Mouse (Mus musculus) adipocyte (in vitro differentiated cells): Measurements from ENCODE around the gene C1qtnf9.

Experiments used
- DNase-seq: peaks from one replicate; pipeline ENCODE4 v3.0.0-alpha.2; 2016; ENCODE audit warnings: low spot score

Gene C1qtnf9

DNA sequence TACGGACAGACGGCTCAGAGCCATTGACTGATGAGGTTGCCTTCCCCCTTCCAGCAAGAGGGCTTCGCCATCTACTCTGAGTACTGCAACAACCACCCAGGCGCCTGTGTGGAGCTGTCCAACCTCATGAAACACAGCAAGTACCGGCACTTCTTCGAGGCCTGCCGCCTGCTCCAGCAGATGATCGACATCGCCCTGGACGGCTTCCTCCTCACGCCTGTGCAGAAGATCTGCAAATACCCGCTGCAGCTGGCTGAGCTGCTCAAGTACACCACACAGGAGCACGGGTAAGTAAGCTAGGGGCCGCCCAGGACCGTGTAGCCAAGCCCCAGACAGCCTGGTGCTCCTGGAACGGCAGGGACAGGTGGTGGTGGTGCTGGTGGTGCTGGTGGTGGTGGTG, 16.4 kb upstream of the C1qtnf9 start:
- no peak for DNase-seq

DNA sequence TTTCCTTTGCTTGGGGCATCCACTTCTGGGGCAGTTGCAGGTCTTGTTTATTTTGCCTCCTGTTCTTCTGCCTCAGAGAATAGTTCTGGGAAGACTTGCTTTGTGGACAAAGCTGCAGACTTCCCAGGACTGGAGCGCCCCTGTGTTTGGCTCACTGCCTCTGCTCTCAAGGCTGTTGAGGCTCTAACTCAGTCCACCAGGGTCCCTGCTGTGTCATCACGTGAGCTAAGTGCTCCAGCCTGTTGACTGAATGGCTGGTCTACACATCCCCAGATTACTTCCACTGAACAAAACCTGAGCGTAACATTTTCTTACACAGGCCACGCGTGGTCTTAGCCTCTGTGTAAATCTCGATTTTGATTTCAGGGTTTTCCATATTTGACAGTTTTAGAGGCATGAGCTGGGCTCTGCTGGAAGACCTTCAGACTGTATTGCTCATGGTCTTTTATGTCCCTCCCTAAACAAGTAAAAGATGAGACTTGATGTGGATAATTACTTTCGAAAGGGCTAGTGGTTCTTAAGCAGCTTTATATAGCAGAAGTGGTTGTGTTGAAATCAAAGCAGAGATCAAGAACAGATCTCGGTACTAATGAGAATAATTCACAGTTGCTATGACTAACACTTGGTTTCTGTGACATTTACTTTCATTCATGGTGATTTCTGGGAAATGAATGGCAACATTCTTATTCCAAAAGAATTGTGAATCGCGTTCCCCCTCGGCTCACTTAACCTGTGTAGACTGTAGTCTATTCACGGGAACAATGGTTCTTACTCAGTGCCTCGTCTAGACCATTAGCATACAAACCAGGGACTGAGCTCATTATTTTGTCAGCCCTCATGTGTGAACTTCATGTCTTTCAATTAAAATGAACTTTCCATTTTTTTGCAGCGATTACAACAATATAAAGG, 14.8 kb upstream of the C1qtnf9 start:
- DNase-seq: no peak

DNA sequence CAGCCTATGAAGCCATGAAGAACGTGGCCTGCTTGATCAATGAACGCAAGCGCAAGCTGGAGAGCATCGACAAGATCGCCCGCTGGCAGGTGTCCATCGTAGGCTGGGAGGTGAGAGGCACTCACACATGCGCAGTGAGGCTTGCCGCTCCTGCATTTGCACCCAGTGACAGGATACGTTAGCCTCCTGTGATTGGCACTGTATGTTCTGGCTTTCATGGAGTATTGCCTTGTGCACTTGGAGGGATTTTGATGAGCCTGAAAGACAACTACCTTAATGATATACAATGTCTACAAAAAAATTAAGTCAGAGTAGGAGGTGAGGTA, 14.2 kb upstream of the C1qtnf9 start:
- DNase-seq: no peak

DNA sequence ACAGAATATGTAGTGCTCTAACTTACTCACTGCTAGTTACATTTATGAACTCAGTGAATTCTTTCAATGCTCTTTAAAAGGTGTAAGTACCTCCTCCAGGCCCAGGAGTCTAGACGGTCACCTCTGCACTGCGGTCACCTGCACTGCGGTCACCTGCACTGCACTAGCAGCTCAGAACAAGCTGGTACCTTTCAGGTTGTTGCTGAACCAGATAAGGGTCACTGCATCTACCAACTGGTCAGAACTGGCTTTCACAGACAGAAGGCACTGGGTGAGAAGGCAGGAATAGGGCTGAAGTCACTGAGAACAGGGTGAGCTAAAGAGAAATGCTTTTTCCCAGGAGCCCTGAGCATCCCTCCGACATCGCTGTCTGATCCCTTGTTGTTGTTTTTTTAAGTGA, 13.3 kb upstream of the C1qtnf9 start:
- DNase-seq: no peak

DNA sequence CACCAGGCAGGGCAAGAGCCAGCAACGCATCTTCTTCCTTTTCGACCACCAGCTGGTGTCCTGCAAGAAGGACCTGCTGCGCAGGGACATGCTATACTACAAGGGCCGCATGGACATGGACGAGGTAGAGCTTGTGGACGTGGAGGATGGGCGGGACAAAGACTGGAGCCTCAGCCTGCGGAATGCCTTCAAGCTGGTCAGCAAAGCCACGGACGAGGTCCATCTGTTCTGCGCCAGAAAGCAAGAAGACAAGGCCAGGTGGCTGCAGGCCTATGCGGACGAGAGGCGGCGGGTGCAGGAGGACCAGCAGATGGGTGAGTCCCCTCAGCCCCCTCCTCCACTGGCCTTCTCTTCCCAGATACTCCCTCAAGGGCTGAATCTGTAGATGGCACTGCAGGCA, 11.7 kb upstream of the C1qtnf9 start:
- no peak for DNase-seq

DNA sequence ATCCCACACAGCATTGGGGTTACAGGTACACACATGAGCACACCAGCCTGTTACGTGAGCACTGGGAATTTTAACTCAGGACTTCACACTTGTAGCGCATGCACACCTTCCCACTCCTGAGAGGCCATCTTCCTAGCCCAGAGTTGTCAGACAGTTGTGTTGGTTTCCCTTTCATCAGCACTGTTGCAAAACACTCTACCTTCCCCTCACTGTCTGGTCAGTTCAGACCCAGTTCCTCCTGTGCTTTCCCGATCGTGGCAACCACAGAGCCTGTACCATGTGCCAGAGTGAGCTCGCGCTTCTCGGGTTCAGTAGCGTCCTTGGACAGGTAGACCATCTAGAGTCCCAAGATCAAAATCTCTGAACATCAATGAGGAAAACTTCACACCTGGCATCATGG, 10.7 kb upstream of the C1qtnf9 start:
- no peak for DNase-seq

DNA sequence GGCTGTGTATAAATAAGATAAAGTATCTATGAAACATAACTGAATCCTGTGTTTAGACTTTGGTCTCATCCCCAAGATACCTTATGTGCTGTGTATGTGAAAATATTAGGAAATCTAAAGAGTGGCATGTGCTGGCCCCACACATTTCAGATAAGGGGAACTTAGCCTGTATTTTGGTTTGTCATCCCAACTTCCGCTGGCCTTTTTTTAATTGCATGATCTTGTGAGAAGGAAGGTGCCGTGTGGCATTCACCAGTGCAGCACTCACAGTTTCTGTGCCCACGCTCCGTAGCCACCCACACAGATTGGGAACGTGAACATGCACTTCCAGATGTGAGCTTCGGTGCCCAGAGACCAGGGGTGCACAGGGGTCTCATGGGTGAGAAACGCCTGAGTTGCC, 10.2 kb upstream of the C1qtnf9 start:
- DNase-seq: no peak

DNA sequence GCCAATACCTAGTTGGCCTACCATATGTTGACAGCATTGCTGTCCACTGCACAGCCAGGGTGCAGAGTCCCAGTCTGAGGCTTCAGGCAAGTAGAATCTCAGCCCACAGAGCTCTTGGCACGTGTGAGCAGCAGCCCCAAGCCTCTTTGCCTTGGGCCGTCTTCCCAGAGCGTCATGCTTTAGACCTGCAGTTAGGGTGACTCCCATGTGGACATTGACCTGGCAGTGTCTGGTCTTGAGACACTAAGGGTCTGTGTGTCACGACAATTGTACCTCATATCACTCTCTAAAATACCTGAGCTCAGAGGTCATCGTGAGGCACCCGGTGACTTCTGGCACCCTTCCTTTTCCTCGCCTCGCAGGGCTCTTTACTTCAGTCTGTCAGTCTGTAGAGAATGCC, 8.8 kb upstream of the C1qtnf9 start:
- DNase-seq: no peak

DNA sequence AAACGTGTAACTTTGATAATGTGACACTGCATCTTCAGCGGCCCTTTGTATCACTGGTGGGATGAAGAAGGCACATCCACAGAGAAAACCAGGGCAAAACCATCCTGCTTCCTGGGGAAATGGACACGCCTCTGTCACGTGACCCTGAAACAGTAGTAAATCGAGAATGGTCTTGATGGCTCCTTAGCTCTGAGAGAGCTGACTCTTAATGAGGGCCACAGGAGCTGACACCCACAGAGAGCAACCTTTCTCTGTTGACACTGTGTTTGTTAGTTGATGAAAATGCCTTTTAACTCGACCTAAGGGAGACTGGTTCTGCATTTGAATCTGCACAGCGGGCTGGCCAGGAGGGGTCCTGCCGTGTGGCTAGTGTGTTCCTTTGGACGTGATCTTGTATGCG, 6.1 kb upstream of the C1qtnf9 start:
- DNase-seq: no peak

DNA sequence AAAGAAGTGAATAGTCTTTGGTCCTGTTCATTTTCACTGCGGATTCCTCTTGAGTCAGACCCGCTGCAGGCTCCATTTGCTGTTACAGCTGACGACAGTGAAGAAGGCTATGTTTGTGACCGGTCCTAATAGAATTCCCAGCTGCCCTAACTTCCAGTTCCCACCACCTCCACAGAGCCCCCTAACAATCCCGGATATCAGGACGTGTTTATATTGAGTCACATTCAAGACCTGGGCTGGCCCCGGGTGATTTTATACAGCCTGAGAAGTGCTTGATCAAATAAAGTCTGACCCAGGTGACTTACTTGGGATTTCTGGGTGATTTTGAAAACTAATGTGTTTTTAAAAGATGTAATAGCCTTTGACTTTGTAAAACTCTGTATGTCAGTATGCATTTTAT, 5.2 kb upstream of the C1qtnf9 start:
- no peak for DNase-seq

DNA sequence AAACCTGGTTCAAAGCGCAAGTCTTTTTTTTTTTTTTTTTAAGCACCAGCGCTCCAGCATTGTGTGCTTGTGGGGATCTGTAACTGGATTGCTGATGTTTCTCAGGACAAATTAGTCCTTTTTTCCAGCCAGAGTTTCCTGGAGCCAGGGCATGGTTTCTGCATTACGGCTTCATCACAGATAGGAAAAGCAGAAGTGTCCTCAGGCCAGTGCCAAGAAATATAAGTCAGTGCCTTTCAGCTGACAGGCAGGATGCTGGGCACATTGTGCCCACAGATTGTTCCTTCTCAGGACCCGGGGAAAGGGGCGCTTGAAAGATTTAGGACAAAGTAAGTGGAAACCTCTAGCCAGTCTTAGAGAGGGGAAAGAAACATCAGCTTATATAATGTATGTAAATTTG, 4.2 kb upstream of the C1qtnf9 start:
- DNase-seq: no peak

DNA sequence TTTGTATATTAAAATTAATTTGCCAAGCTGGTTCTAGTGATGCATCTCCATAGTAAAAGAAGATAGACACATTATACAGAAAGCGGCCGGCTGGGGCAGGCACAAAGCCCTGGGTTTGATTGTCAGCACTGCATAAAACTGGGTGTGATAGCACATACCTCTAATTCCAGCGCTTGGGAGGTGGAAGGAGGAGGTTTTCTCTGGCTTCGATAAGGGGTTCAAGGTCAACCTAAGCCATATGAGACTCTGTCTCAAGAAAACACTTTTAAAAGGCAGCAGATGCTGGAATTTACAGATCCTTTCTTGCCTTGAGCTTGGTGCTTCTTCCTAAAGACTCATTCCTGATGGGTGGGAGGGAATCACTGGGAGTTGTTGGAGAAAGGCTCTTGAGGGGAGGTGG, 3.4 kb upstream of the C1qtnf9 start:
- DNase-seq: no peak

DNA sequence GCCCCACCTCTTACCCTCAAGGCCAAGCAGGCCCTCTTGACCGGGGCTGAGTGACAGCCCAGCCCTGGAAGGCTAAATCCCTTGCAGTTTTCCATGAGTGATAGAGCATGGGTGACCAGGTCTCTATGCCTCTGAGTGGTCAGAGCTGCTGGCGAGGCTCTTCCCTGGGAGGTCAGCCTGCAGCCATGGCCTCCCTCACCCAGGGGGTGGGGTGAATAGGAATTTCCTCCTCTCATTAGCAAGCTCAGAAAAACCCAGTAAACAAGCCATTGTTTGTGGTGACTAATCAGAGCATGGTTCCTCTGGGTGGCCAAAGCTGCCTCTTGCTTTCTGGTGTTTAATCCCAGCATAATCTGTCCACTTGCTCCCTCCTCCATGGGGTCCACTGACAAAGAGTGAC, 2.9 kb upstream of the C1qtnf9 start:
- no peak for DNase-seq

DNA sequence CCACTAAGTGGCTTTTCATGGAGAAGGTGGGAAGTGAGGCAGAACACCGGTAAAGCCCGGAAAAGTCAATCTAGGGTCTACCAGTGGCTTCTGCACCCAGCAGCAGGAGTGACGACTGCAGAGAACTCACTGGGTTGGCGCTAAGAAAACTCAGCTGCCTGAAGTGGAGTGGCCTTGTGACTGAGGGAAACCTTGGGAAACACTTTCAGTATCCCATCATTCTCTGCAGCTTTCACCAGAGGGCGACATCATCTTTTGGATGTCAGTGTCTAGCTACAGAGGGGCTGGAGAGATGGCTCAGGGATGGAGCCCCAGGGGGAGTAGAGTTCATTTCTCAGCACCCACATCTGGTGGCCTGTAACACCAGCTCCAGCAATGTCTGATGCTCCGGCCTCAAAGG, 1.4 kb downstream of the C1qtnf9 start:
- no peak for DNase-seq

DNA sequence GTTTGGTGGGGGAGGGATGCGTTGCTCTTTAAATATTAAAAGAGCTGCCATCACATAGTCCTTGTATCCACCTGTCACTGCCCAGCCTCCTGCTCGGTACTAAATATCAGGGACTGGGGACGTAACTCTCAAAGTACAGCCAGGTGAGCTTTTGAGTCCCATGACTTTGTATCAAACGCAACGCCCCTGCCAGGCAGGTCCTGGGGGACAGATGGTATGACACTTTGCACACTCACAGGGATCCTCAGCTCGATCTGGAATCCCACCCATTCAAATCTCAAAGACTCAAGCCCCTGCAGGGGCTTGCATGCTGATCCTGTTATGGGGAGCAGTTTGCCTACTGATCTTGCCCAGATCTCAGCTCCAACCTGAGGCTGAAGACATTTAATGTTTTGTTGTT, 2.7 kb downstream of the C1qtnf9 start:
- no peak for DNase-seq

DNA sequence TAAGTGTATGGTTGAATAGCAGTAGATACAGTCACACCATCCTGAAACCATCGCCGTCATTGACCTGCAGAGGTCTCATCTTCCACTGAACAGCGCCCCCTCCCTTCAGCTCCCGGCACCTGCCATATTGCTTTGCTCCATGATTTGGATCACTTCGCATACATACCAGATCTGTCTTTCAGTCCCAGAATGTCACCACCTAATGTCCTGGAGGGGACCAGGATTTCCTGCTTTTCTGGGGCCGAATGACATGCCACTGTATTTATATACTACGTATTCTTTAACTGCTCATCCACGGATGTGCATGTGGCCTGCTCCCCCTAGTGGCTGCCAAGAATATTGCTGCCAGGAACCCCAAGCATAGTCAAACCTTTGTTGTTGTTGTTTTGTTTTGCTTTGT, 3.1 kb downstream of the C1qtnf9 start:
- peak; percentile 49 for DNase-seq

DNA sequence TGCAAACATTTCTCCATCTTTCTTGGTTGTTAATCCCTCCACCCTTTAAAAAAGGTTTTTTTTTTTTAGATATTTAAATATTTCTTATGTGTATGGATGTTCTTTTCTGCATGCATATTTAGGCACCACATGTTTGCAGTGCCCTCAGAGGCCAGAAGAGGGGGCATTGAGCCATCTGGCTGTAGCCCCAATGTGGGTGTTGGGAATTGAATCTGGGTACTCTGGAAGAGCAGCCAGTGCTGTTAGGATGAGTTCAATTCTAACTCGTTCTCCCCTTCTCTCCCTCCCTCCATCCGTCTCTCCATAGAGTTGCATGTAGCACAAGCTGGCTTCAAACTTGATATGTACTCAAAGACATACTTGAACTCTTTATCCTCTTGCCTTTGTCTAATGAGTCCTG, 5.5 kb downstream of the C1qtnf9 start:
- DNase-seq: no peak

DNA sequence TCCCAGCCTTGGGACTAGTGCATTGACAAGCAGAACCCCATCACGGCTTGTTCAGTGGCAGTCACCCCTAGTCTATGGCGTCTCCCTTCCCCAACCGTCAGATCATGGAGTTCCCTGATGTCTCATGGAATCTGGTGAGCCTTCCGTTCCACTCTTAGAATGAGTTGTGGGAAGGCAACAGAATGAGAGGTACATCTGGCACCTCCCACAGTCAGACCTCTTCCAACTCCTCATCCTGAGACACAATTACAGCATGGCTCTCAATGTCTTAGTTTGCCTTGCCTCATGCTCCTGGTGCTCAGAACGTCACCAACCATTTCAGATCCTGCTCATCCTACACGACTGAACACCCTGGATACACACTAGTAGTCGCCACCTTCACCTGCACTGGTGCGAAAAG, 8.6 kb downstream of the C1qtnf9 start:
- no peak for DNase-seq

DNA sequence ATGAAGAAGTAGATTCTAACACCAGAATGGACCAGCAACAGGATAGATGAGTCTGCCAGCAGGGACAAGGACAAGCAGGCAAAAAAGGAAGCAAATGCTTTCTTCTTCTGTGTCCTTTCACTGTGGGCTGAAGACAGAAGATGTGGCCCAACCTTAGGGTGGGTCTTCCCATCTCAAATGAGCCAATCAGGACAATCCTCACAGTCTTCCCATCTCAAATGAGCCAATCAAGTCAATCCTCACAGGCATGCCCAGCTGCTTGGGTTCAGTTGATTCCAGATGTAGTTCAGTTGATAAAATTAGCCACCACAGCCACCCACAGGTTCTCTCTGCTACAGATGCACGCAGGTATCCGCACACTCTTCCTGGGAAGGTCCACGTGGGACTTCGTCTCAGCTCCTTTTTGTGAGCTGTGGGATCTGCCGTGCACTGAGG, 9.6 kb downstream of the C1qtnf9 start:
- no peak for DNase-seq

DNA sequence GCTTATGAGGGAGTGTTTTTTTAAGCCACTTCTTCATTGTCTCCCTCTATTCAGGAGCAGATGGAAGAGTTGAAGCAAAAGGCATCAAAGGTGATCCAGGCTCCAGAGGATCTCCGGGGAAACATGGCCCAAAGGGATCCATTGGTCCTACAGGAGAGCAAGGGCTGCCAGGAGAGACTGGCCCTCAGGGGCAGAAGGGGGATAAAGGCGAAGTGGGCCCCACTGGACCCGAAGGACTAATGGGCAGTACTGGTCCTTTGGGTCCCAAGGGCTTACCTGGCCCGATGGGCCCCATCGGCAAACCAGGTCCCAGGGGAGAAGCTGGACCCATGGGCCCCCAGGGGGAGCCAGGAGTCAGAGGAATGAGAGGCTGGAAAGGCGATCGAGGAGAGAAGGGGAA, 11.3 kb downstream of the C1qtnf9 start:
- no peak for DNase-seq

DNA sequence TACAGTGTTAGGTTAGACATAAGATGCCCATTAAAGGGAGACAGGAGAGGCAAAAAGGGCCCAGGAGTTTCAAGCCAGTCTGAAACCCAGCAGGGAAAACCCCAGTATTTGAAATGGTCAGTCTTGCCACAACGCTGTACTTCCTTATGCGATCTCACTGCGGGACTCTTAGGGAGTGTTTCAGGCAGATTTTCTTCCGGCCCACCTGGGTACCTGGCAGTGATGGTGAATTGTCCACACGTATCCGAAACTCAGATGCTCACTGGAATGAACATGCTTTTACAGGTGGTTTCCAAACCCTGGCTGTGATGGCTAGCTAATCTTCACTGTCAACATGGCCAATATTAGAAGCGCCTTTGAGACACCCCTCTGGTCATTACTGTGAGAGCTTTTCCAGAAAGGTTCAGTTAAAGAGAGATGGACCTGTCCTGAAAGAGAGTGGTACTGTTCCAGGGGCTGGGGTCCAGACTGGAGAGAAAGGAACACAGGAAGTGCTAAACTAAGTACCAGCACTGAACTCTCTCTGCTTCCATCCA, 14.3 kb downstream of the C1qtnf9 start:
- DNase-seq: no peak

DNA sequence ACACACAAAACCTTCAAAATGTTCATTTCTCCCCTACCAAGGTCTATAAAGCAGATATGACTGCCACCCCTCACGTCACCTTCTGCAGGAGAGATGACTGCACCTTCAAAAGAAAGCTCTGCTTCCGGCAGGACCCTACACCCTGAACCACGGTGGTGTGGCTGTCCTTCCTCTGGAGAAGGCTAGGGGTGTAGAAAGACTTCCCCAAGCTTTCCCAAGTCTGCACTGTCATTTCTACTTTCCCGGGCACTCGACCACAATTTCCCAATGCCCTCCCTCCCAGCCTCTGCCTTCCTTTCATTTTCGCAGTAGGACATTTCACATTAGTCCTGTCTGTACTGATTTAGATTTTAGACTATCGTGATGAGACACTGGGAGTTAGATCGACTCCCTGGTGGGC, 15.3 kb downstream of the C1qtnf9 start:
- DNase-seq: peak; percentile 20

DNA sequence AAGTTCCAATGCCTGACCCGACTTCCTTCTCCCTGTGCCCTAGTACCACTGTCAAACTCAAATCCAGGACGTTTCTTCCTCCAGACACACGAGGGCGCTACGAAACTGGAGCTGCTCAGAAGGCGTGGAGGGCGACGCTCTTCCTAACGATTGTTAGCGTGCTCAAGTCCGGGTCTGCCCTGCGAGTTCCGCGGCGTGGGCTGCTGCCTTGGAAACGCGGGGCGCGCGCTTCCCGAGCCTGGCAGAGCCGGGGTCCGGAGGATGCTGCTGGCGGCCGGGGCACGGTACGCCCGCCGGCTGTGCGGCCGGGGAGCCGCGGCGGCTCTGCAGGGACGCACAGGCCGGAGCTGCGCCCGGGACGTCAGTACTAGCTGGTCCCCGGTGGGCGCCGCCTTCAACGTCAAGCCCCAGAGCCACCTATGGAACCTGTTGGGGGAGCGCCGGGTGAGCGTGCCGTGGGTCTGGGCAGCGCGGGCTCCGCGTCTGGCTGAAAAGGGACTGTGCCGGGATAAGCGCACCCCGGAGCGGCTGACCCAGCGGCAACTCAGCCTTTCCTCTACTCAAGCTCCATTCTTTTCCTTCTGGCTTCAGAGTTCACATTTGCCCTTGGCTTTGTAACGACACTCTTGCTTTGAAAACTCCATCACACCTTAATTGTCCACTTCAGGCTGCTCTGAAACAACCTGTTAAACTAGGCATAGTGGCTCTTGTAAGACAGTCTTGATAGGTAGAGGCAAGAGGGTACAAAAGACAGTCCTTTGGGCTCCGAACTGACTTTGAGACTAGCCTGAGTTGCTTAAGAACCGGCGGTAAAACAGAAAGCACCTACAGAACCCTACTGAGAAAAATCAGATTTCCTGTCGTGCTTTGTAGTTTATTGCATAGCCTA, 16.7 kb downstream of the C1qtnf9 start, which contains the start of gene Mipep:
TSS of gene Mipep (plus strand) at position 147 of the 889 bp plus-strand sequence.
- DNase-seq: peak; percentile 90
